Mouse (Mus musculus): ENCODE results near the gene Ptpre.

The Ptpre gene

DNA sequence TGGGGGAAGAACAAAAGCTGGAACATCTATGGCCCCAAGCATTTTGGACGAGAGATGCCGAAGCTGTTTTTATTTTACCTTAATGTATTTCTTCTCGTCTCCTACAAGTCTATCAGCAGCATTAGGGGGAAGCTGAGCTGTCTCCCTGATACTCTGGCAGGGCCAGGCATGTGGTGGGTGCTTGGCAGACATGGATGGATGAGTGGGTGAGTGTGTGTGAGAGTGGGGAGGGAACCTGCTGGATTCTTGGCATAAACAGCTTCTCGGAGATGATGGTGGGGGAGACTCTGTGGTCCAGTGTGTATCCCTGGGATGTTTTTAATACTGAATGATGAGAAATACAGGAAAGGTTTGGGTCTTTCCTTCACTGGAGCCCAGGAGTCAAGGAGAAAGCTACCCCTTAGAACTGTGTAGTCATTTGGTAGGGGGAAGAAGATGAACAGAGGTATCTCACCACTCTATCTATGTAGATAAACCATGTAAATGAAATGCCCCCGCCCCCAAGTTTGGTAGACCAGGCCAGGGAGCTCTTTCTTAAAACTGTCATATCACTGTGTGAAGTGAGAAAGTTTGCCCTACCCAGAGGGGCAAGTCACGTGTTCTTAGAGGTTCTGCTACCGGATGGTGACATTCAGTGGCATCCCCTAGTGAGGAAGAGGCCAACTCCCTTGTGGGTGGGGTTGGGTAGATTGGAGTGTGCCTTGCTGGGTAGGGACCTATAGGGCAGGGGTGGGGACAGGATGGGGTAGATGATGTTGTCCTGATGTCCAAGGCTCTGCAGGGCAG is 43.2 kb downstream of the Ptpre start:
- DNase-seq = no peak

DNA sequence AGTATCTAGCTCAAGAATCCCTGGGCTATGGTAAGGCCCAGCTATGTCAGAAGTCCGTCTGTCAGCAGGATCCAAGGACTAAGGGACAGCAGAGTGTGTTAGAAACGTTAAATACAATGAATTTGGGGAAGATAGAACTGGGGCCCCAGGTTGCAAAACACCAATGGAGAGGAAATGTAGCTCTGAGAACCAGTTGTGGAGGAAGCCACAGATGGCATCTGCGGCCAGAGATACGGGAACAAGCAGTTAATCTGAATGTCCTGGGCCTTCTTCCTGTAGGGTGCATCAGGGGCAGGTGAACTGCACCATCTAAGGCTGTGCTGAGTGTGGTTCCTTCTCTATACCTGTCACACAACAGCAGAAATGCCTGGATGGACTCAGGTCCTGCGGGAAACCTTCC is 43.8 kb downstream of the Ptpre start:
- no peak for DNase-seq

DNA sequence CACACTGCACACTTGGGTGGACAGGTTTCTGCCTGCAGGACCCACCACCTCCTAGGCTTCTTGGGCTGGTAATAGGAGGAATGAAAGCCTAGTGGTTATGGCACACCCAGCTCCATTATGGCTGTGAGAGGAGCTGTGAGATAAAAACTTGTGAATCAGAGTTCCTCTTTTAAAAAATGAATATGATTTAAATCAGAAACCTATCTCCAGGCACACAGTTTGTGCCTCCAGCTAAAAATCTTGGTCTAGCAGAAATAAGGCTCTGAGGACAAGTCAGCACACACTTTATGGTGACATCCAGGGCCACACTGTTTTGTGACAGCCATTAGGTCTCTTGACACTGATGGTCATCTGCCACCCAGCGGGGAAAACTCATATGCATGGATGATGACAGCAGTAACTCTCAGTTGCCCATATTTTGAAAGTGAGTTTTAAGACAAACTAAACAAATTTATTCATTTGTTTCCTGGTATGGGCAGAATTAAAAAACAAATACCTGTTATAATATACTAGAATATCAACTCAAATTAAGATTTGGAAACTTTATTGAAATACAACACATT is 47.9 kb downstream of the Ptpre start:
- no peak for DNase-seq

DNA sequence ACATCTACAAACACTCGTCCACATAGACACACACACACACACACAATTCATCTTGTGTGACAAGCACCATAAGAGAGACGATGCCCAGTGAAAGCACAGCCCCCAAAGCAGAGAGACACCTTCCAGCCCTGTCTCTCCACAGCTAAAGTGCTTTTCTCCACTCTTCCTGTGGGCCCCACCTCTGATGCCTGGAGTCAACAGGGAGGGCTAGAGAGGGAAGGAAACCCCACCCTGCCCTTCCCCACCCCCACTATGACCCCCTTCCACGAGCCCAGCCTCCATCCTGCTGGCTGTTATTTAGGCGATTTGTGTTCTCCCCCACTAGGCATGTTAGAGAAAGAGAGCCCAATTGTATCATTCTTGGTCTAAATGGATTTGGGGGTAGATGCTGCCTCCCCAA is 49.1 kb downstream of the Ptpre start:
- DNase-seq = no peak

DNA sequence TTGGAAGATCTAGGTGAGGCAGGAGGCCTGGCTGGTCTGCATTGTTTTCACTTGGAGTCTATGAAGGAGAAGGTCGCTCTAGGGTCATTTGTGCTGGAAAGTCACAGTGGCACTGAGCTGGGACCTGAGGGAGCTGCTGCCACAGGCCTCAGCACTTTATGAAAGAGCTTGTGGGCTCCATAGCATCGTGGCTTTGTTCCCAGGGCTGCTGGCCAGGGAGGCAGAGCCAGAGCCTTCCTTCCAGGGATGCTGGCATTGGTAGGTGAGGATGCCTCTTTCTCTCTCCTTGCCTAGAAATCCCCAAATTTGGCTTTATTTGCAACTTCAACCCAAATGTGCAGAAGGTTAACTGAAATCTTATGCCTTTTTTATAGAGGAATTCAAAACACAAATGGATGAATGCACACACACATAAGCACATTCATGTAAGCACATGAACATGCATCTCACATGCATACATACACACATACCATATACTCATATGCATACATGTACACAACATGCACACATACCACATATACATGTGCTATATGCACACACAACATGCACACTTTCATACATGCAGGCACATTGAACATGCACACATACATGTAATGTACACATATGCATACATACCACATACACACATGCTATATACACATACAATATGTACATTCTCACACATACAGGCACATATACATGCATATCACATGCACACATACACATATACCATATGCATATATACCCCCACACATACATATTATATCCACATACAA is 50.7 kb downstream of the Ptpre start:
- DNase-seq = no peak

DNA sequence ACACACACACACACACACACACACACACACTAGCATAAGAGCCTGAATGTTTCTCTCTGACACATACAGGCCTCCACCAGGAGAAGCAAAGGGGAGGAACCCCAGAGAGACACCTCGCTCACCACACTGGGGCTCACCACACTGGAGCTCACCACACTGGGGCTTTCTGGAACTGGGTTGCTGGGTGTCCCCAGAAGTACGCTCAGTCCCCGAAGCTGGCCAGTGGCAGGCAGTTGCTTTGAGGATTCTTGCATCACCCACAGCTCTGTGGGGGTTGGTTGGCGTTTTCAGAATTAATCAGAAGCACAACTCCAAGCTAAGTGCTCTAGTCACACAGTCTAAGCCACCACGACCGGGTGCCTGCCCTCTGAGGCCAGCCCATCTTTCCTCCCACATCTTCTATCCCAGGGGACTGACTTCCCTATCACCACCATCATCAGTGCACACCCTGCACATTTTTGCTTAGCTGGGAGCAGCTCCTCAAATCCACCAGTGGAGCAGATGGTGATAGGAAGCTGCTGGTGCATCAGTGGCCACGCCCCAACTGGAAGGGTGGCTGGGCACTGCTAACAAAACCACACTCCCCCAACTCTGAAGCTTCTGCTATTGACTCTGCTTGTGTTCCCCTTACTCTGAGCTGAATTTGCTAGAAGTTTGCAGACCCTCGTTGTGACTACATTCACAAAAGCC is 51.5 kb downstream of the Ptpre start:
- DNase-seq = no peak

DNA sequence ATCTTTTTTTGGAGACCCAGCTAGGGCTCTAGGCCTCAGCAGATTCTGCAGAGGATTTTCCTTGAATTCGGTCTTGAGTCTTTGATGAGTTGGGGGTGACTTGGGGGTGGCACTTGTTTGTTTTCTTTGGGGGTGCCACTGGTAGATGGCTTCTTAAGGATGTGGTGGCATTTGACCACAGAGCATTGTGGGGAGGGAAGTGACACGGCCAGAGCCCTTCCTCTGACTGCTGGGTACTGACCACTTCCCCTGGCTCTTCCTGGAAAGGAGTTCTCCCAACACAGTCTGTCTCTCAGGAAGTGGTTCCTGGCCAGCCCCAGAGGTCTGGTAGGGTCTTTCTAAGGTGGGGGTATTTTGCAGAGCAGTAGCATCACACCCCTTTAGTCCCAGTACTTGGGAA is 54.2 kb downstream of the Ptpre start:
- DNase-seq = no peak

DNA sequence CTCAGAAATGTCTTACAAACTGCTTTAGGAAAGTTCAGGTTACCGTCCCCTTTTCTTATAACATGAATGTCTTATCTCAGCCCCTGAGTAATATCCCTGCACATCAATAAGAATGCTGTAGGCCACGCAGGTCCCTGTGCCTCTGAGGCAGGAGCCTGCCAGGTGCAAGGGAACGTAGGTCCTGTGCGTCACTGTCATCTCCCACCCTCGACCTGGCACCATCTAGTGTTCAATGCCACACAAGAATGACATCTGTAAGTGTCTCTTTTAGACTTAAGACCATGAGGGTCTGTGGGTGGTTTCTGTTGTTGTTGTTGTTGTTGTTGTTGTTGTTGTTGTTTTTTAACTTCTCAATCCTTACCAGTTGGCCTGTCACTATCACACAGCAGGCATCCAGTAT is 56.0 kb downstream of the Ptpre start:
- no peak for DNase-seq

DNA sequence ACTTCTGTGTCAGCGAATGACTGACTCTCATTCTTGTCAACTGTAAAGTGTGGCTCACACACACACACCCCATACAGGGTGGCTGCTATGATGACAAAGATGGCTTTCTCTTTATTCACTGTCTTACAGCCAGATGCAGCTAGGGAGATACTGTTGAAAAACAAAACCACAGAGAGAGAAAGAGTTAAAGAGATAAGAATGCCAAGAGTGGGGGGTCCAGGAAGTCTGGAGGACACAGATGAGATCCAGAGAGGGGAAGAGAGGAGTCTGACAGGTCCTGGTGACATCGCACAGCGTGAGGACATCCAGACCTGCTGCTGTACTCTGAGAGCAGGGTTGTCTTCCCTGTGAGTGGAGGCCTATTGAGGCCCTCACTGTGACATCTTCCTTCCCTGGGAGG is 56.5 kb downstream of the Ptpre start:
- no peak for DNase-seq

DNA sequence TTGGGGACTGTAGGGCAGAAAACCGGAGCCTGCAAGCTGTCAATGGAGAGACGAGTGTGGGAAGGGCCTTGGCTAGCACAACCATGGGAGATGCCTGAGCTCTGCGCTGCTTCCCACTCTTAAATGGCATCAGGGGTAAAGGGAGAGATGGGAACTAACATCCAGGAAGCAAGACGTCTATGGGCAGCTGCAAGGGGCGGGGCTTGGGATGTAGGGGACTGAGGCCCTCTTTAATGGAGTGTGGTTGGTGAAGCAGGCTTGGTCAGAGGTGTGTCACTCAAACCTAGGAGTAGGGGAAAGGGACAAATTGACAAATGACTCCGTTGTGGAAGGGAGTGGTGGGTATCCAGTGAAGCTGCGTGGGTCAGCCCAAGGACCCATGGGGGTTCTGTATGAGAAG is 57.4 kb downstream of the Ptpre start:
- no peak for DNase-seq

DNA sequence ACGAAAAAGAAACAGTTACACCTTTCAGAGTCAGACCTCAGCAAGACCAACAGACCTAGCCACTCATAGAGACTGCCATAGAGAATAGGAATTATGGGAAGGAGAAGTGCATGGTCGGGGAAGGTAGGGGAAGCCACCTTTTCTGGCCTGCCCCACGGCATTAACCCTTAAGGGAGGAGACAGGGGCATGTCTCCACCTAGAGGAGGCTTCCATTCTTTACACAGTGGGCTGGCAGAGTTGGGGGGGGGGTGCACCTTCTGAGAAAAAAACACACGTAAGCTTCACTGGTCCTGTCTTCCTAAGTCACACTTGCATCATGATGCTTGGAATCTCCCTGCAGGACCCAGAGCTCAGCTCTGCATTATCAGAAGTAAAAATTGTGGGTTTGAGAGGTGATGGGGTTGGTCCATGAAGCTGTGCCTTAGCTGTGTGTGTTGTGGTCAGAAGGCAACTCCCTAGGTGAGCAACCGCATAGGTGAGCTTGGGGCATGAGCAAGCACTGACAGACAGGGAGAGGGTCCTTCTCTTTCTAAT is 58.4 kb downstream of the Ptpre start:
- no peak for DNase-seq

DNA sequence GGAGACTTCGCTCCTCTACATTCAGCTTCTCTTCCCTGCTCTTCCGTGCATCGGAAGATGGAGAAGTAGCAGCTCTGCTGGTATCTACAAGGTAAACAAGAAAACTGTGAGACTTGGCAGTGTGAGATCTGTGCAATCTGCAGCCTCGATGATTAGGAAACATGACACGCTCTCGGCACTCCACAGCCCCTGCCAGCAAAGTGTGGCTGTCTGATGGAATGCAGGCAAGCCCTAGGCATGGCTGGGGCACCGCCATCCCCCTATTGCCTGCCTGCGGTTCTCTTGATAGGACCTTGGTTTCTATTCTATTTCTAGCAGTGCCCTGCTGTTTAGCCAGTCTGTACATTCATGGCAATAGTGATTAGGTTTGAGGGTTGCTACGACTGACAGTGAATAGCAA is 59.7 kb downstream of the Ptpre start:
- peak in 1 of 2 experiments; percentile 31 for DNase-seq

DNA sequence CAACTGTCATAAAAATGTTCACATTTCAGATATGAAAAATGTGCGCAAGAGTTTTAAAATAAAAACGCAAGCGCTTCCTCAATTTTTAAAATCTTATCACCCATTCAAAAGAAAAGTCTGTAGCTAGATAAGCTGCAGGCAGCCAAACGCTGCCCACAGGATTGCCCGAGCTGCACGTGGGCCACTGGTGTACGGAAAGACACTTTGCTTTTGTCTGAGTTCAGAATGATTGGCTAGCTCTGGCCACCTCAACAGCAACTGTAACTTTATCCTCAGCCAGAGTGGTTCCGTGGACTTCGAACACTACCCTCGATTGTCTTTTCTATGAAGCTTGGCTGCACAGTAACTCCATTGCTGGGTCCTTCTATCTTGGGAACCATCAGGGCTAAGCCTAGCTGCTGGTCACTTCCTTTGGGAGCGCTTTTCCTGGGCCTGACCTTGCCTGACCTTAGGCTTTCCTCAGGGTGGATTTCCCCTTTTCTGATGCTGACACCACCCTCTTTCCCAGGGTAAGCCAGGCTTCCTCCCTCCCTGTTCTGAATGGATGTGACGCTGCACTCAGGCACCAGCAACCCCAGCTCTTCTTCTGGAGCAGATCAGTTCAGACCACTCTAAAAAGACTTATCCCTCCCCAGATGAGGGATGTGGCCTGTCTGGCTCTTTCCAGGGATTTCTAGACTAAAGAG is 60.5 kb downstream of the Ptpre start:
- peak in 1 of 2 experiments; percentile 21 for DNase-seq

DNA sequence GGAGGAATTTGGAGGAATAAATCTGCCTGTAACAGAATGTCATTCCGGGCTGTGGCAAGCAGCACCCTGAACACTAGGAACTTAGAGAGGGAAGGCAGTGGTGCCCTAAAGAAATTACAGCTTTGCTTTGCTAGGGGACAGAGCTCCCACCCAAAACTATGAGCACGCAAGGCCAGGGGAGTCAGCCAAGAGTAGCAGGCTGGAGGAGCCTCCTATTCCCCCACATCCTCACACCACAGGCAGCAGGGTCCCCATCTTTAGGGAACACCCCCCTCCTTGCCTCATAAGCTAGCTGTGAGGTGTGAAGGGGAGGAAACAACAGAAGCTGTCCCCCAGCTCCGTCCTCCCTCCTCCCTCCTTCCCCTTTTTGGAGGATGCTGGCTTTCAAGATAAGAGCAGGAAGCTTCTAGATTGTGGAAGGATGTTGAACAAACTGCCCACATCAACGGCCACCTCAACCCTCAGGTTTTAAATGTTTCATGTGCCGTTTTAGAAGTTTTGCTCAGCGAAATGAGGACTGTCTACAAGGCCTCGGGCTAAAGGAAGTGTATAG is 61.1 kb downstream of the Ptpre start:
- DNase-seq = no peak

DNA sequence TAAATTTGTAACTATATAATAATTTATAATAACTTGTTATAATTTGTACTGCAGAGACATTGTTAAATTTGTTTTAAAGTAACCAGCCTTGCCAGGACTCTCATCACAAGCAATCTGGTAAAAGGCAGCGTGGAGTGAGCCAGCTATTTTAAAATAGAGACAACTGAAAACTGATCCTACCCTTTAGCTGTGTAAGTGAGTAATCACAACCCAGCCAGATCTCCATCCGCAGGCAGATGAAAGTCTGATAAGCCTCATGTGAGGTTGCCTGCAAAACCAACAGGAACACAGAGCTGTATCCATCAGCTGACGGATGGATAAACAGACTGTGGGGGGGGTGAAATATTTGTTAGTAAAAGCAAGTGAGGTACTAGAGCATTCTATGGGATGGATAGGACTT is 62.8 kb downstream of the Ptpre start:
- DNase-seq = no peak

DNA sequence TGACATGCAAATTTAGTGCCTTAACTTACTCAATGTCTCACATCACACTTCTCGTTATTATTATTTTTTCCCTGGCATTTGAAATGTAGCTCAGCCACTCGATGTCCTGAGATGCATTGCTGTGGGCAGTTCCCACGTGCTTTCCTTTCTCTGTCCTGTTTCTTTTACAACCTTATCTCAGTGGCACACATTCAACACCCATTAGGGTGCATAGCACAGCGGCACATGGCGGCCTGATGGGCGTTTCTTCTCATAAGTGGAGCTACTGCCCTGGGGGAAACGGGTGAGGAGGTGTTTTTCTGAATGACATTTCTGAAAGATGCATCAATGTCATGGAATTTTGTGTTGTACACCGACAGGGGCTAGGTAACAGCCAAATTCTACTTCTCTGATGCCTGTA is 64.3 kb downstream of the Ptpre start:
- DNase-seq = no peak

DNA sequence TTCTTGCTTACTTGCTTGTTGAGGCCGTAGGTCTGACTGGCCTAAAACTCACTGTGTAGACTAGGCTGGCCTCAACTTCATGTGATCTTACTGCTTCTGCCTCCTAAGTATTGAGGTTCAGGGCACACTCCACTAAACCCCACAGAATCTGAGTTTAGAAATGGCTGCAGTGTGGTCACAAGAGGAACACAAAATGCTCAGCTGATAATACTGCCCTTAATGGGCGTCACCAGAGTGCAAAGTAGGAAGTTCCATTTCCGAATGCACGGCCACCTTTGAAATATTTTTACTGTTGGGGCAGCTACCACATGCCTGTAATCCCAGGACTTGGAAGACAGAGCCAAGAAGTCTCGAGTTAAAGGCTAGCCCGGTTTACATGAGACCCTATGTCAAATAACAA is 65.0 kb downstream of the Ptpre start:
- DNase-seq = no peak

DNA sequence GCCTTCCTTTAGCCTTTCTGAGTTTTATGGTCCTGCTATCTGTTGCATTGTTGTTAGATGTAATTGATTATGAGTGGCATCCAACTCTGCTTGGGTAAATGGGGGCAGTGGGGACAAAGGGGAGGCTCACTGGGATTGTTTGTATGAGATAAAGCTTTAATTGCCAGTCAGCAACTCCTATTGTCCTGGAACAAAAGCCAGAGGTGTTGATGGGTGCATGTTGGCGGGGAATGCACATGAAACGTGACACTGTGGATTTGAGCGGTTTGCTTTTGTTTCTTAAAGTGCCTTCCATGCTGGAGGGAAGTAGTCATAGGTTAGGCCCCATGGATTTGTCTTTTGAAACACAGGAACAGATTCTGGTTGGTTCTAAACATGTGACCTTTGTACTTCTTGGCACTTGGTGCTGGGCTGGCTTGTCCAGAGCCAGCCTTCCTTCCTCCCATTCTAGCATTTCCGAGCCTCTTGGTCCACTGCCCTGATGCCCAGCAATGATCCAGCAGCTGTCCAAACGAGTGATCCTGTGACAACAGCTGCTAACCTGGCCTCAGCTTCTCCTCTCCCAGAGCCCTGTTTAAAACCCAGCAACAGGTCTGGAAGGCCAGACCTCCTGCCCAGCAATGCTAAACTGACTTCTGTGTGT is 65.7 kb downstream of the Ptpre start:
- no peak for DNase-seq

DNA sequence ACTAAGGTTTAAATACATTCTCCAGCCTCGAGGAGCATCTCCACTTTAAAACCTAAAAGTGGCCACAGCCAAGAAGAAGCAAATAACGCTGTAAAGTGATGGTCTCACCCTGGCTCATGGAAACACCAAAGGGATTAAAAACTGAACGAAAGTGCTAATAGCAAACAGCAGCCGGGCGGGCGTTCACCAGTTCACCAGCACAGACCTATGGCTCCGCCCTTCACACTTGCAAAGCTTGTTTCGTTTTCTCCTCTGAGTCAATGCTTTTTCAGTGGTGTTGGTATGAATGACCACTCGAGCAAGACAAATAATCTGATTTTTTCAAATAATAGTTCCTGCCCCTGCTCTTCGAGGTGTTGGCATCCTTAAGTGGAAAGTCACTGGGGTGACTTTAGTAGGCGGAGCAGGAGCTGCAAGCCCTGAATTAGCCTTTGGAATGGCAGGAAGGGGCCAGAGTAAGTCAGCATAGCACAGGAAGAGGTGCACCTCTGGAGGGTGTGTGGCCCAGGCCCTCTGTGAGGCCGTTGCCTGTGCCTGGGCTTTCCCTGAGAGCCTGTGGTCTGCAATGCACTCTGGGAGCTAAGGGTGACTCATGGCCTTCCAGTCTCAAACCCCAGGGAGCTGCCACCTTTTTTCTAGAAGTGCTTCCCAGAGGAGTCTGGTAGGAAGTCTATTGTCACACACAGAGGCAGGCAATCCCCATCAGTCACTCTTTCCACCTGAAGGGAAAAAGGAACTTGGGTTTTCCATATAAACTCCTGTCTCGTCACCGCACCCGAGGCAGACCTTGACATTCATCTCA is 67.9 kb downstream of the Ptpre start:
- DNase-seq = peak in 1 of 2 experiments; percentile 42

DNA sequence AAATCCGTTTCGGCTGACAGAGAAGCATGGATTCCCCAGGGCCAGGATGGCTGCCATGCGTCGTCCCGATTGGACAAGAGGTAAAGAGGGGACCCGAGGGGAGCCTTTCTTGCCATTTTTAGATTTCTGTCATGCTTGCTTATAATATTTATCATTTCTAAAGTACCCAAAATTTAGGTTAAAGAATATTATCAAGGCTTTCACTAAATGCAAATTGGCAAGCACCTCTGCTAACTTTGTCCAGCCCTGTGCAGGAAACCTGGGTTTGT is 68.5 kb downstream of the Ptpre start:
- DNase-seq = no peak

DNA sequence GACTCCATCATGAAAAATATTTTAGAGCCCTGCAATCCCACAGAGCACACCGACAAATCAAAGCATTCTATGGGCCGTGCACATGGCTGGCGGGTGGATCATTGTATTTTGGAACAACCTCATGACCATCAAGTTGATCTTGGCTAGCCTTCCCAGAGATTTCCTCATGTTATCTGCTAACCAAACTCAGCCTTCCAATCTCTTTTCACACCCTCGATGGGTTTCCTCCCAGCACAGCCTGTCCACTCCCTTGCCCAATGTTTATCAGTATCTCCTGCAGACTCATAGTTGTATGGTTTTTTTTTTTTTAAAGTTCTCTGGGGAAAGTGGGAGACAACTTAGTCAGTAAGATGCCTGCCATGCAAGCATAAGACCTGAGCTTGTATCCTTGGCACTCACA is 70.9 kb downstream of the Ptpre start:
- DNase-seq = no peak

Data from kidney, postnatal 4 days (tissue).